Mouse (Mus musculus) stomach, postnatal 0 days (tissue): ENCODE measurements around the gene Sim2.

Experiments
- CTCF ChIP-seq: IDR thresholded peaks from 2 replicates; pipeline ENCODE4 v1.5.1; 2016; ENCODE audit warnings: antibody characterized with exemption, low read depth, mild to moderate bottlenecking, moderate library complexity
- EP300 ChIP-seq: optimal IDR thresholded peaks from 2 replicates; pipeline ENCODE3; 2016; ENCODE audit warnings: antibody characterized with exemption

- TF ChIP-seq CTCF (no peak), EP300 (no peak)
Measured at GRCm38 (mm10) chr16:94092511-94093150, 7.9 kb downstream of the Sim2 start.
